Mouse (Mus musculus) liver, postnatal 0 days (tissue): ENCODE data around the gene Med28. TPM values are rescaled to one million over a fixed set of nuclear protein-coding genes. Genes with fewer than 3 reads are reported as not detected.
A peak's percentile ranks its signal among the peaks of the same experiment; 100 is the strongest.

Experiments used
- ATAC-seq: fragments of 200-750 bp; cut with Nextera tagmentation; 2 replicates; pipeline ENCODE4 v1.8.0; 2017; ENCODE audit warnings: mild to moderate bottlenecking, moderate library complexity
- DNase-seq: peaks from one replicate; pipeline ENCODE4 v3.0.0-alpha.2; 2016
- H3K27ac ChIP-seq: fragments of 300-500 bp; sonication (generic); 2 replicates; pipeline ENCODE4 v1.5.1; 2014; ENCODE audit warnings: antibody characterized with exemption, moderate library complexity, mild to moderate bottlenecking, low read depth
- H3K27me3 ChIP-seq: fragments of 300-500 bp; sonication (generic); 2 replicates; pipeline ENCODE4 v1.6.1; 2014; ENCODE audit warnings: low read length, control low read depth, mixed read lengths; ENCODE audit not compliant: insufficient read depth
- H3K36me3 ChIP-seq: fragments of 300-500 bp; sonication (generic); replicated peaks from 2 replicates; pipeline ENCODE4 v1.6.1; 2014; ENCODE audit warnings: mild to moderate bottlenecking, control low read depth, low read length, moderate library complexity, mixed read lengths; ENCODE audit not compliant: insufficient read depth
- H3K4me1 ChIP-seq: fragments of 300-500 bp; sonication (generic); 2 replicates; pipeline ENCODE4 v1.6.1; 2014; ENCODE audit warnings: antibody characterized with exemption, mild to moderate bottlenecking, control low read depth; ENCODE audit not compliant: insufficient read depth
- H3K4me2 ChIP-seq: fragments of 300-500 bp; sonication (generic); 2 replicates; pipeline ENCODE4 v1.6.1; 2014; ENCODE audit warnings: low read depth, mild to moderate bottlenecking, low read length, moderate library complexity, mixed read lengths
- H3K4me3 ChIP-seq: fragments of 300-500 bp; sonication (generic); 2 replicates; pipeline ENCODE4 v1.5.1; 2014; ENCODE audit warnings: low read depth, low read length
- H3K9ac ChIP-seq: fragments of 300-500 bp; sonication (generic); replicated peaks from 2 replicates; pipeline ENCODE4 v1.6.1; 2014; ENCODE audit warnings: mild to moderate bottlenecking, moderate library complexity
- H3K9me3 ChIP-seq: fragments of 300-500 bp; sonication (generic); 2 replicates; pipeline ENCODE4 v1.6.1; 2016; ENCODE audit warnings: mild to moderate bottlenecking, control low read depth, low read length, mixed read lengths
- CTCF ChIP-seq: sonication (generic); IDR thresholded peaks from 2 replicates; pipeline ENCODE4 v1.5.1; 2016; ENCODE audit warnings: antibody characterized with exemption, low read depth
- EP300 ChIP-seq: IDR thresholded peaks from 2 replicates; pipeline ENCODE4 v1.6.1; 2016; ENCODE audit warnings: antibody characterized with exemption, low read depth, mild to moderate bottlenecking
- WGBS: fragments of 180-500 bp; shearing (Covaris S2); extraction: QIAGEN DNeasy Blood & Tissue Kit; methylation state at CpG from one replicate; pipeline ENCODE4 v1.1.7; 2014; ENCODE audit not compliant: insufficient replicate concordance; 5-methylcytosine and 5-hydroxymethylcytosine counted together
- polyA plus RNA-seq: library from polyadenylated mRNA; unstranded; fragments of >200 nt; fragmentation: Nextera tagmentation; extraction: Ambion mirVana; gene quantifications from 2 replicates; pipeline ENCODE4 v1.2.1, GENCODE M21; 2015

Med28 gene
- polyA plus RNA-seq, 1 experiment from 2014 or later, result 70.5 TPM

DNA sequence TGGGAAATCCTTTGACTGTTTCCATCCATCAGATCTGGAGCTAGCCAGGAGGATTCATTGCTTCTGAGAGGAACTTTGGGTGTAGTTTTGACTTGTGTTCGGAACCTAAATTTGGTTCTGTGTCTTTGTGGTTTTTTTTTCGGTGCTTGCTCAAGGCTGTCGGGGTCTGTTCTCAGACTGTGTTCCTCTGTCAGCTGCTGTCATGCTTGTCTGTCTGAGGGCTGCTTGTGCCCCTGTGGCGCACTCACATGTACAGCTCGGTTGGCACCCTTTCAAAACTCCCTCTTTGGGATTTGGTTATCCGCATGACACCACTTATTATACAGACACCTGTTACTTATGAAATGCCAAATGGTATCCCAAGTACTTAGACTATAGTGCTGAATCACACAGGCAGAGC, 1.6 kb downstream of the Med28 start:
- ATAC-seq, result no peak
- 64% methylated on average over 6 of the region's 6 CpGs for WGBS
- H3K4me2 ChIP-seq, result peak overlapping the region; percentile 95
- H3K4me1 ChIP-seq, result peaks cover 21% of the 10 kb centered on the region
- H3K9me3 ChIP-seq, result no peaks in the 10 kb centered on the region
- DNase-seq, result no peak
- peak overlapping the region; percentile 97; the same call in 1 of the 2 replicates for H3K4me3 ChIP-seq
- no peak overlapping the region; the same call in 1 of the 2 replicates for H3K9ac ChIP-seq
- H3K27me3 ChIP-seq, result no peaks in the 10 kb centered on the region
- TF ChIP-seq EP300 (no peak), CTCF (no peak)
- H3K36me3 ChIP-seq, result peaks cover 25% of the 10 kb centered on the region
- no peak overlapping the region for H3K27ac ChIP-seq

DNA sequence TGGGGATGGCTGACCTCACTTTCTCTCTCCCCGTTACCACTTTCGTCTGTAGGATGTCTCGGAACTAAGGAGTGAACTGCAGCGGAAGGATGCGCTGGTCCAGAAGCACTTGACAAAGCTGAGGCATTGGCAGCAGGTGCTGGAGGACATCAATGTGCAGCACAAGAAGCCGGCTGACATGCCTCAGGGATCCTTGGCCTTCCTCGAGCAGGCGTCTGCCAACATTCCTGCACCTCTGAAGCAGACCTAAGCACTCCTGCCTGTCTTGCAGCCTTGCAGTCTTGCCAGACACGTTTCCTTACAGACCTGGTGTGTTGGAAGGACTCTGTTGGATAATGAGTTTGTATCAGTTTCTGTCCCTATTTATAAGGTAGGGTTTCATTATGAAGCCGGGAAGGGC, 5.1 kb downstream of the Med28 start:
- H3K27me3 ChIP-seq, result no peaks in the 10 kb centered on the region
- DNase-seq (no peak), ATAC-seq (no peak)
- no peak overlapping the region for H3K4me3 ChIP-seq
- H3K9me3 ChIP-seq, result no peaks in the 10 kb centered on the region
- H3K36me3 ChIP-seq, result peaks cover 49% of the 10 kb centered on the region
- WGBS, result 80% methylated on average over 10 of the region's 10 CpGs
- H3K4me2 ChIP-seq, result no peak overlapping the region
- no peak overlapping the region for H3K9ac ChIP-seq
- TF ChIP-seq CTCF (no peak), EP300 (no peak)
- H3K27ac ChIP-seq, result no peak overlapping the region
- peaks cover 16% of the 10 kb centered on the region for H3K4me1 ChIP-seq

DNA sequence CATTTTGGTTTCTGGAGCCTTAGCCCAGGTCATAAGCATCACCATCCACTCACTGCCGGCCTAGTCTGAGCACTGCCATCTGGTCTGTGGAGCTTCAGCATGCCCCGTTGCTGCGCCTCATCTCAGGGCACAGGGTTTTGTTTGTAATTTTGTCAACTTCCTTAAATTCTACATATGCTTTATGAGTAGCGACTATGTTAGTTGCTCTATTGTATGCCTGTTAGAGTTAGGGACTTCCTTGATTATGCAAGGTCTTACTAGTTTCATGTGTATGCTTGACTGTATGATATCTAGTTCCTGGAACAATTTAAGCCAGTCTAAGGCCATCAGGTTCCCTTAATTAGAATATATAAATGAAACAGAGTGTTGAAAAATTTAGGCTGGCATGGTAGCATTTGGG, 6.3 kb downstream of the Med28 start:
- no peak overlapping the region for H3K27ac ChIP-seq
- DNase-seq, result no peak
- no peak overlapping the region for H3K9ac ChIP-seq
- H3K36me3 ChIP-seq, result peaks cover 52% of the 10 kb centered on the region
- TF ChIP-seq EP300 (no peak), CTCF (no peak)
- WGBS, result 75% methylated on average over 4 of the region's 4 CpGs
- H3K4me3 ChIP-seq, result no peak overlapping the region
- ATAC-seq, result no peak
- H3K4me1 ChIP-seq, result peaks cover 9% of the 10 kb centered on the region
- H3K4me2 ChIP-seq, result no peak overlapping the region
- no peaks in the 10 kb centered on the region for H3K27me3 ChIP-seq
- no peaks in the 10 kb centered on the region for H3K9me3 ChIP-seq

DNA sequence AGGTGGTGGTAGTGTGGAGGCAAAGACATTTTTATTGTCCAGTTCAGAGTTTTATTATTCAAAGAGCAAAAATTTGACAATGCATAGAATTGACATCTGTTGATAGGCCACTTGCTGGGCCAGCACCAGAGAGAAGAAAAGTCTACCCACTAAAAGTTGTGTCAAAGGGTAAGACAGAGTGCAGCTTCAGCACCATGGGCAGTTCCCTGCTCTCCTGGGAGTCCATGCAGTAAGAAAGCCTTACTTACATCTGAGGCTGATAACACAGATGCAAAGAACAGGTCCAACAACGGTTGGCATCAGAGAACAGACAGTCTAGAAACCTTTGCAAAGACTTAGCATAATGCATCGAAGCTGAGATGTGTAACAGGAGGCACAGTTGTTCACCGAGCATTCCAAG, 9.7 kb downstream of the Med28 start:
- Histone ChIP-seq H3K4me2 (no peak overlapping the region), H3K27me3 (no peaks in the 10 kb centered on the region), H3K36me3 (peaks cover 44% of the 10 kb centered on the region), H3K4me3 (no peak overlapping the region), H3K9ac (no peak overlapping the region), H3K4me1 (no peaks in the 10 kb centered on the region), H3K9me3 (no peaks in the 10 kb centered on the region), H3K27ac (no peak overlapping the region)
- DNase-seq (peak; percentile 28), ATAC-seq (no peak)
- WGBS, result 75% methylated on average over 3 of the region's 3 CpGs
- TF ChIP-seq CTCF, result no peak
- TF ChIP-seq EP300, result no peak

DNA sequence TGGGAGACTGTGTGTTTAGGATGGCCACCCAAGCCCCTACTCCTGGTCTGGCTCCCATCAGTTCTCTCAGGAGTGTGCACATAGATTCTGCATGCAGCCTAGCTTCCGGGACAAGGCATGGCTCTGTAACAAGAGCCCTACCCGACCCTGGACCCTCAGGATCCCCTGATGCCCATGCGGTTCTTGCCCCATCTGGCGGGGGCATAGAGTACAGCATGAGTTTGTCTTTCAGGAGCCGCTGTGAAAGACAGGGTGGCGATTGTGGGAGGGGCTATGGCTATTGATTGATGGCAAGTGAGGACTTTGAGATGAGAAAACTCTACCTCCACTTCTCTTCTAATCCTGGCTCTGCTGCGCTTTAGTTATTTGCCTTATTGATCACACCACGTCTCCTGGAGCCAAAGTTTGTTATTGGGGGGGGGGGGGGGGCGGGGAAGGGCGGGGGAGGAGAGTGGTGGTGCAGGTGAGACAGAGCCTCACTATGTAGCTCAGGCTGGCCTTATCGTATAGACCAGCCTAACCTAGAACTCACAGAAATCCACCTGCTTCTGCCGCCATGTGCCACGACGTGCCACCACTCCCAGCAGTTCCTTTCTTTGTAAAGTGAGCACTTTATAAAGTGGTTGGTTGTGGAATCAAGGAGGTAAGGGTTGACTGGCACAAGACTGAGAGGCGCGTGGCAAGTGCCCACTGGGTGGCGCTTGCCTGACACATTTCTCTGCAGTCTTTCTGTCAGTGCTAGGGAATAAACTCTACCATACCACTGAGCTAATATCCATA, 14.5 kb downstream of the Med28 start:
- H3K27me3 ChIP-seq, result no peaks in the 10 kb centered on the region
- TF ChIP-seq EP300 (no peak), CTCF (peak; percentile 81)
- peak; percentile 95 for ATAC-seq
- H3K9me3 ChIP-seq, result no peaks in the 10 kb centered on the region
- H3K36me3 ChIP-seq, result peaks cover 3% of the 10 kb centered on the region; the same call in 1 of the 2 replicates
- H3K4me3 ChIP-seq, result no peak overlapping the region
- H3K4me1 ChIP-seq, result no peaks in the 10 kb centered on the region
- H3K9ac ChIP-seq, result no peak overlapping the region
- peak overlapping the region; percentile 51; the same call in 1 of the 2 replicates for H3K27ac ChIP-seq
- 5% methylated on average over 15 of the region's 17 CpGs for WGBS
- DNase-seq, result peak; percentile 82
- peak overlapping the region; percentile 31; the same call in 1 of the 2 replicates for H3K4me2 ChIP-seq

DNA sequence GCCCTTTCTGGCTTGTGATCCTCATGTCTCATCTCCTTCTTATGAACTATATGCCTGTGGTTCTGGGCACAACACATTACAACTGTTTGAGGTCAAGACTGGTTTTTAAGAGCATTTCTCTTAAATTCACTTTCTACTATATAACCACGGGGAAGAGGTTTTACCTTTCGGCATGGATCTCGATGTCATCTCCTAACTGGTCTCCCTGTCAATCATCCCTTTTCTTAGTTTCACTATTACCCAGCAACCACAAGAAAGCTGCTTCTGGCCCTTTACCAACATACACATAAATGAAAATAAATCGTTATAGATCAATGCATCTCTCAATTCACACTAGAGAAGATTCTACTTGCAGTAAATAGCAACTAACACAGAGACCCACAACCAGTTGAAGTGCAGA, 15.1 kb downstream of the Med28 start:
- no peak overlapping the region for H3K27ac ChIP-seq
- no peak overlapping the region for H3K4me2 ChIP-seq
- H3K4me3 ChIP-seq, result no peak overlapping the region
- no peaks in the 10 kb centered on the region for H3K27me3 ChIP-seq
- ATAC-seq, result no peak
- H3K36me3 ChIP-seq, result 0 out of 2 replicates have a peak, but pooled peaks cover 3% of the 10 kb centered on the region
- H3K9me3 ChIP-seq, result no peaks in the 10 kb centered on the region
- no peak for TF ChIP-seq CTCF
- TF ChIP-seq EP300, result no peak
- WGBS, result 47% methylated on average over 4 of the region's 4 CpGs
- no peaks in the 10 kb centered on the region for H3K4me1 ChIP-seq
- no peak for DNase-seq
- H3K9ac ChIP-seq, result no peak overlapping the region
